Mouse (Mus musculus) duodenum, adult 2 months (tissue): ENCODE measurements around the gene Chrng. TPM values are rescaled to one million over a fixed set of nuclear protein-coding genes. Genes with fewer than 3 reads are reported as not detected.

Experiments
- polyA plus RNA-seq: library from polyadenylated mRNA; depleted of rRNA; stranded (reverse); fragments of >200 nt; gene quantifications from 2 replicates; pipeline ENCODE4 v1.2.3, GENCODE M21; 2012; ENCODE audit warnings: low replicate concordance; rRNA removed

The Chrng gene
- polyA plus RNA-seq, result not detected in 2 replicates

DNA sequence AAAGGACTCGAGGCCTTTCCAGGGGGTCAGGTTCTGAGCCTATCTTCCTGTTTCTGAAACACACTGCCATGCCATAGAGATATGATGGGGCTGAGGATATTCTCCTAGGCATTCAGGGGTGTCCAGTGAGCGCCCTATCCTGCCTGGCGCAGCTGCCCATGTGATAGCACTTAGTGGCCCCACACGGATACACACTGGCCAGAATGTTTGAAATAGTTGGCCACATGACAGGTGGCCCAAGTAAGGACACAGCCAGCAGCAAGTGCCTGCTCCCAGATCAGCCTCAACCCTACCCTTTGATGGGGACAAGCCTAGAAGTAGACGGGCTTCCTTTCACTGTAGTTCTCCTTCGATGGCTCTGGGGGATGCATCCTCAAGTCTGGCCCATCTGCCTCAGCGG is at the start of gene Chrng:
Chrng (plus strand) TSS at position 193 of the 400 bp plus-strand sequence.

DNA sequence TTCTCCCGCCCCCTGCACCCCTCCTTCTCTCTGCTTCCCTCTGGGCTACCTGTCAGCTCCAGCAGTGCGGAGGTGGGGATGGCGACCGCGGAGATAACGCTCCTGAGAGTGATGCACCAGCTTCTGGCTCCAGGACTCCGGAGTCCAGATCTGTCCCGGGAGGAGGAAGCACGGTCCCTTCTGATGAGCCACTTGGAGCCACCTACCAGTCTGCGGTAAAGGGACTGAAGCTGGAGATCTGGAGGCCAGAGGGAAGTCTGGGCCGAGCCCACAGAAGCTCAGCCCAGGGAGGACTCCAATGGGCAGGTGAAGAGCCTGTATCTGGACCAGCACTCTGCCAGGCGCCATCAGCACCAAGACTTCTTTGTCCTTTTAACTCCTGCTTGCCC is 48.3 kb upstream of the Chrng start, which contains the start of gene Ecel1:
Ecel1 (minus strand) TSS at position 323 of the 389 bp plus-strand sequence.

DNA sequence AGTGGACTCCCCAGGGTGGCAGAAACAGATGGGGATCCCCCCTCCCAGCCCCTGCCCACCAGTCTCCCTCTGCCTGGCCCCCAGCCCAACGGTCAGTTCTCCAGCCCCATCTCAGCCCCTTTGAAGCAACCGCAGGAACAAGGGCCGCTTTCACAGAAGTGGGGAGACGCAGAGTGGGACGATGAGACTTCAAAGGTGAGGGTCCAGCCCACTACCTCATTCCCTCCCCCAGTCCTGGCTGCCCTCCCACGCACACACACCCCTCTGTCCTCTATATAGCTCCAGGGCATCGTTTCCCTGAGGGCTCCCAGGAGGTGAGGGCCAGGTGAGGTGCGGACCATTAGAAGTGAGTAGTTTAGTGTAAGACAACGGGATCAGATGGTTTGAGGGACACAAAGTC is 21.4 kb upstream of the Chrng start, which contains the start of gene Prss56:
Prss56 (plus strand) TSS at position 301 of the 400 bp plus-strand sequence.

DNA sequence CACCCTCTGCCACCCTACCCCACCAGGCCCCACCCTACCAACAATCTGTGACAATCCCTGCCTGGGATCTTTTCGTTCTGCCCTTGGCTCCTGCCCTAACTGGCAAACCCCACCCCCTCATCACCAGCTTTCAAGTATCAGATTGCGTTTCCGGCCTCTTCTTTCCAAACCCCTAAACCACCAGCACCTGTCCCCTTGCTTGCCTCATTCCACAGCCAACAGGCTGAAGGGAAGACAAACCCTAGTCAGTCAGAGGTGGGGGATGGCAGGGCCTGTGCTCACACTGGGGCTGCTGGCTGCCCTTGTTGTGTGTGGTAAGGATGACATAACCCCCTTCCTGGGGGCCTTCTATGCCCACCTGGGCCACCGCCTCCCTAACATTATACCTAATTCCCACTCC is 14.0 kb upstream of the Chrng start, which contains the start of gene Chrnd:
Chrnd (plus strand) TSS at position 179 of the 400 bp plus-strand sequence.

DNA sequence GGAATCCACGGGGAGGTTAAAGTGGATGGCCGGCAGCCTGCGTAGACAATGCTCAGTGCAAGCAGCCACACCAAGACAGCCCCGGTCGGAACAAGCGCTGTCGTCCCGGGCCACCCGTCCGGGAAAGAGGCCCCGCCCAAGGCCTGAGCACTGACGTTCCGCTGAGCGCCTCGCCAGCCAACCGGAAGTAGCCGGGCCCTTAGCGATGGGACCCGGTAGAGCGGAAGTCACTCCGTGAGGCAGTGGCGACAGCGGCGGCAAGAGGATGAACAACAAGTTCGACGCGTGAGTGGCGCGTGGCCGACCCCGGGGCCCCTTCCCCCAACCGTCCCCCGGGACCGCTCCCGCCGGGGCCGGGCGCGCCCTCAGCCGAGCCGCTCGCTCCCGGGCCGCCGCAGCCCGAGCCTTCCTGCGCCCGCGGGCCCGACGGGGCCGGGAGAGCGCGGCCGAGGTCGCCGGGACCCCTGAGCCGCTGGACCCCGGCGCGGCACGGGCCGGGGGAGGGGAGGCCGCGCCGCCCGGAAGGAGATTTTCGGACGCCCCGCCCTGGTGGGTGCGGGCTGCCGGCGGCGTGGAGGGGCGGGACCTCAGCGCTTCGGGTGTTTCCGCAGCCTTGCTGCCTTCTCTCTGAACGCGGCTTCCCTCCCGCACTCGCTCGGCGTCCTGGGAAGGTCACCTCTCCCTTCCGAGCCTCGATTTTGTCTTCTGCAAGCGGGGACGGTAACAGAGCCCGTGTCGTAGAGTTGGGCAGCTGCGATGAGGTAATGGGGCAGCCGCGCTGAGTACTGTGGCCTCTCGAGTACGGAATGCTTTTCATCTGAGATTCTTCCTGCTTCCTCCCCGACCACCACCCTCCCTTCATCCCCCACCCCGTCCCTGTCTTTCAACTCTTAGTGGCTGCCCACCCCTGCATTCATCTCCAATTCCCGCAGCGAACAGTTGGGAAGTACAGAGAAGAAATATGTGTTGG is 9.6 kb downstream of the Chrng start, which contains the start of gene Eif4e2:
Eif4e2 (plus strand) TSS at position 180 of the 970 bp plus-strand sequence.

Other genes starting within 250 kb of the Chrng start
- gene Alppl2, start 114.7 kb upstream of the Chrng start, polyA plus RNA-seq, result 3.2 TPM in 2 replicates
- 1,740 and 7,433 TPM in 2 replicates for gene Alpi, start 103.1 kb upstream of the Chrng start, polyA plus RNA-seq
- 13.7 and 5,412 TPM in 2 replicates for gene Akp3, start 79.7 kb upstream of the Chrng start, polyA plus RNA-seq
- gene Ecel1, start 48.1 kb upstream of the Chrng start, polyA plus RNA-seq, result 9.5 TPM in 1 of 2 replicates, not detected in the other
- gene Prss56, start 21.3 kb upstream of the Chrng start, polyA plus RNA-seq, result not detected in 2 replicates
- gene Chrnd, start 14.1 kb upstream of the Chrng start, polyA plus RNA-seq, result not detected in 2 replicates
- gene Eif4e2, start 9.3 kb downstream of the Chrng start, polyA plus RNA-seq, result 18.7 and 24.3 TPM in 2 replicates
- gene Efhd1, start 59.7 kb downstream of the Chrng start, polyA plus RNA-seq, result 0.20 and 0.57 TPM in 2 replicates
- 15.2 and 15.6 TPM in 2 replicates for gene Gigyf2, start 122.3 kb downstream of the Chrng start, polyA plus RNA-seq
- gene Kcnj13, start 190.1 kb downstream of the Chrng start, polyA plus RNA-seq, result 0.11 TPM in 1 of 2 replicates, not detected in the other